Mouse (Mus musculus): ENCODE data around the gene Enox1. TPM values are rescaled to one million over a fixed set of nuclear protein-coding genes. Genes with fewer than 3 reads are reported as not detected.

The Enox1 gene
- polyA plus RNA-seq, 1 experiment: 0.65 TPM

GRCm38 (mm10) chr14:77213210-77213609, 56.6 kb downstream of the Enox1 start:
- TF ChIP-seq POLR2A (IDR thresholded peaks at IDR 0.05; ENCODE audit: borderline replicate concordance, control insufficient read depth, low read depth, low read length) (no peak), CTCF (IDR thresholded peaks at IDR 0.05; ENCODE audit: control insufficient read depth, insufficient read depth, low read length) (no peak)
- H3K4me1 ChIP-seq (ENCODE audit: control insufficient read depth, insufficient read depth, low read length): no peaks in the 10 kb centered on the region
- no peak overlapping the region for H3K4me3 ChIP-seq (replicated peaks; ENCODE audit: control insufficient read depth, low read depth, low read length)
- H3K27ac ChIP-seq (ENCODE audit: control insufficient read depth, insufficient read depth, low read depth, low read length, poor library complexity): no peak overlapping the region
- 69% methylated on average over 7 of the region's 7 CpGs for WGBS

GRCm38 (mm10) chr14:77214848-77215247, 58.3 kb downstream of the Enox1 start:
- TF ChIP-seq POLR2A (IDR thresholded peaks at IDR 0.05; ENCODE audit: borderline replicate concordance, control insufficient read depth, low read depth, low read length): no peak
- Histone ChIP-seq H3K27ac (ENCODE audit: control insufficient read depth, insufficient read depth, low read depth, low read length, poor library complexity) (no peak overlapping the region), H3K4me3 (replicated peaks; ENCODE audit: control insufficient read depth, low read depth, low read length) (no peak overlapping the region), H3K4me1 (ENCODE audit: control insufficient read depth, insufficient read depth, low read length) (no peaks in the 10 kb centered on the region)
- 70% methylated on average over 6 of the region's 6 CpGs for WGBS

- TF ChIP-seq CTCF (IDR thresholded peaks at IDR 0.05; ENCODE audit: control insufficient read depth, insufficient read depth, low read length) (no peak), POLR2A (IDR thresholded peaks at IDR 0.05; ENCODE audit: borderline replicate concordance, control insufficient read depth, low read depth, low read length) (no peak)
Measured at GRCm38 (mm10) chr14:77225346-77225745, 68.8 kb downstream of the Enox1 start.

GRCm38 (mm10) chr14:77238811-77239210, 82.2 kb downstream of the Enox1 start:
- TF ChIP-seq POLR2A (IDR thresholded peaks at IDR 0.05; ENCODE audit: borderline replicate concordance, control insufficient read depth, low read depth, low read length) (no peak), CTCF (IDR thresholded peaks at IDR 0.05; ENCODE audit: control insufficient read depth, insufficient read depth, low read length) (no peak)
- no peak overlapping the region for H3K4me3 ChIP-seq (replicated peaks; ENCODE audit: control insufficient read depth, low read depth, low read length)
- H3K4me1 ChIP-seq (ENCODE audit: control insufficient read depth, insufficient read depth, low read length): no peaks in the 10 kb centered on the region
- WGBS: 84% methylated on average over 2 of the region's 2 CpGs
- H3K27ac ChIP-seq (ENCODE audit: control insufficient read depth, insufficient read depth, low read depth, low read length, poor library complexity): no peak overlapping the region

More at GRCm38 (mm10) chr14:77225346-77225745, 68.8 kb downstream of the Enox1 start:
- no peak overlapping the region for H3K27ac ChIP-seq (ENCODE audit: control insufficient read depth, insufficient read depth, low read depth, low read length, poor library complexity)
- no peak overlapping the region for H3K4me3 ChIP-seq (replicated peaks; ENCODE audit: control insufficient read depth, low read depth, low read length)
- H3K4me1 ChIP-seq (ENCODE audit: control insufficient read depth, insufficient read depth, low read length): no peaks in the 10 kb centered on the region
- WGBS: 83% methylated on average over 10 of the region's 10 CpGs

GRCm38 (mm10) chr14:77239360-77239759, 82.8 kb downstream of the Enox1 start:
- Histone ChIP-seq H3K4me1 (ENCODE audit: control insufficient read depth, insufficient read depth, low read length) (no peaks in the 10 kb centered on the region), H3K27ac (ENCODE audit: control insufficient read depth, insufficient read depth, low read depth, low read length, poor library complexity) (no peak overlapping the region), H3K4me3 (replicated peaks; ENCODE audit: control insufficient read depth, low read depth, low read length) (no peak overlapping the region)
- TF ChIP-seq POLR2A (IDR thresholded peaks at IDR 0.05; ENCODE audit: borderline replicate concordance, control insufficient read depth, low read depth, low read length) (no peak), CTCF (IDR thresholded peaks at IDR 0.05; ENCODE audit: control insufficient read depth, insufficient read depth, low read length) (no peak)
- WGBS: 10% methylated on average over 4 of the region's 4 CpGs

GRCm38 (mm10) chr14:77246977-77247376, 90.4 kb downstream of the Enox1 start:
- Histone ChIP-seq H3K4me3 (replicated peaks; ENCODE audit: control insufficient read depth, low read depth, low read length) (no peak overlapping the region), H3K27ac (ENCODE audit: control insufficient read depth, insufficient read depth, low read depth, low read length, poor library complexity) (no peak overlapping the region), H3K4me1 (ENCODE audit: control insufficient read depth, insufficient read depth, low read length) (no peaks in the 10 kb centered on the region)
- TF ChIP-seq POLR2A (IDR thresholded peaks at IDR 0.05; ENCODE audit: borderline replicate concordance, control insufficient read depth, low read depth, low read length) (no peak), CTCF (IDR thresholded peaks at IDR 0.05; ENCODE audit: control insufficient read depth, insufficient read depth, low read length) (no peak)
- 72% methylated on average over 3 of the region's 3 CpGs for WGBS

GRCm38 (mm10) chr14:77248426-77248825, 91.9 kb downstream of the Enox1 start:
- 87% methylated on average over 5 of the region's 5 CpGs for WGBS
- Histone ChIP-seq H3K4me3 (replicated peaks; ENCODE audit: control insufficient read depth, low read depth, low read length) (no peak overlapping the region), H3K4me1 (ENCODE audit: control insufficient read depth, insufficient read depth, low read length) (no peaks in the 10 kb centered on the region), H3K27ac (ENCODE audit: control insufficient read depth, insufficient read depth, low read depth, low read length, poor library complexity) (no peak overlapping the region)
- TF ChIP-seq CTCF (IDR thresholded peaks at IDR 0.05; ENCODE audit: control insufficient read depth, insufficient read depth, low read length) (no peak), POLR2A (IDR thresholded peaks at IDR 0.05; ENCODE audit: borderline replicate concordance, control insufficient read depth, low read depth, low read length) (no peak)

- no peaks in the 10 kb centered on the region for H3K4me1 ChIP-seq (ENCODE audit: control insufficient read depth, insufficient read depth, low read length)
- H3K4me3 ChIP-seq (replicated peaks; ENCODE audit: control insufficient read depth, low read depth, low read length): no peak overlapping the region
- no peak overlapping the region for H3K27ac ChIP-seq (ENCODE audit: control insufficient read depth, insufficient read depth, low read depth, low read length, poor library complexity)
- no peak for TF ChIP-seq CTCF (IDR thresholded peaks at IDR 0.05; ENCODE audit: control insufficient read depth, insufficient read depth, low read length)
- no peak for TF ChIP-seq POLR2A (IDR thresholded peaks at IDR 0.05; ENCODE audit: borderline replicate concordance, control insufficient read depth, low read depth, low read length)
- WGBS: 87% methylated on average over 7 of the region's 7 CpGs
Measured at GRCm38 (mm10) chr14:77248946-77249345, 92.4 kb downstream of the Enox1 start.

GRCm38 (mm10) chr14:77250652-77251238, 94.2 kb downstream of the Enox1 start:
- no peak for TF ChIP-seq CTCF (IDR thresholded peaks at IDR 0.05; ENCODE audit: control insufficient read depth, insufficient read depth, low read length)
- TF ChIP-seq POLR2A (IDR thresholded peaks at IDR 0.05; ENCODE audit: borderline replicate concordance, control insufficient read depth, low read depth, low read length): no peak
- no peak overlapping the region for H3K4me3 ChIP-seq (replicated peaks; ENCODE audit: control insufficient read depth, low read depth, low read length)
- 66% methylated on average over 2 of the region's 2 CpGs for WGBS
- no peaks in the 10 kb centered on the region for H3K4me1 ChIP-seq (ENCODE audit: control insufficient read depth, insufficient read depth, low read length)
- H3K27ac ChIP-seq (ENCODE audit: control insufficient read depth, insufficient read depth, low read depth, low read length, poor library complexity): no peak overlapping the region
